Mouse (Mus musculus) forebrain, postnatal 0 days (tissue): ENCODE measurements around the gene Scgb2b12. TPM values are rescaled to one million over a fixed set of nuclear protein-coding genes. Genes with fewer than 3 reads are reported as not detected.
"Not testable (repeated sequence)": the region's sequence is repeated elsewhere in the genome, so short reads cannot be mapped to it uniquely, and the experiment has no call there.

ENCODE experiments used
- ATAC-seq: fragments of 200-750 bp; cut with Nextera tagmentation; 2 replicates; pipeline ENCODE4 v1.8.0; 2017; ENCODE audit warnings: mild to moderate bottlenecking, moderate library complexity
- DNase-seq: peaks from one replicate; pipeline ENCODE4 v3.0.0-alpha.2; 2015
- H3K27ac ChIP-seq: fragments of 300-500 bp; sonication (generic); 2 replicates; pipeline ENCODE4 v1.5.1; 2014; ENCODE audit warnings: low read depth, mild to moderate bottlenecking, antibody characterized with exemption, low read length, moderate library complexity, mixed read lengths
- H3K27me3 ChIP-seq: fragments of 300-500 bp; sonication (generic); 2 replicates; pipeline ENCODE4 v1.6.1; 2014; ENCODE audit warnings: mild to moderate bottlenecking, low read length, mixed read lengths; ENCODE audit not compliant: insufficient read depth
- H3K36me3 ChIP-seq: fragments of 300-500 bp; sonication (generic); 2 replicates; pipeline ENCODE4 v1.6.1; 2014; ENCODE audit warnings: mild to moderate bottlenecking, moderate library complexity; ENCODE audit not compliant: insufficient read depth
- H3K4me1 ChIP-seq: fragments of 300-500 bp; sonication (generic); 2 replicates; pipeline ENCODE4 v1.6.1; 2014; ENCODE audit warnings: antibody characterized with exemption; ENCODE audit not compliant: insufficient read depth
- H3K4me2 ChIP-seq: fragments of 300-500 bp; sonication (generic); 2 replicates; pipeline ENCODE4 v1.6.1; 2014; ENCODE audit warnings: low read depth, mild to moderate bottlenecking, moderate library complexity
- H3K4me3 ChIP-seq: fragments of 300-500 bp; sonication (generic); 2 replicates; pipeline ENCODE4 v1.5.1; 2014; ENCODE audit warnings: low read depth, low read length, mixed read lengths
- H3K9ac ChIP-seq: fragments of 300-500 bp; sonication (generic); 2 replicates; pipeline ENCODE4 v1.6.1; 2014; ENCODE audit warnings: mild to moderate bottlenecking
- H3K9me3 ChIP-seq: fragments of 300-500 bp; sonication (generic); 2 replicates; pipeline ENCODE4 v1.6.1; 2016; ENCODE audit warnings: low read length
- WGBS: fragments of 180-500 bp; shearing (Covaris S2); extraction: QIAGEN DNeasy Blood & Tissue Kit; methylation state at CpG from one replicate; pipeline ENCODE4 v1.1.7; 2014; 5-methylcytosine and 5-hydroxymethylcytosine counted together
- polyA plus RNA-seq: library from polyadenylated mRNA; unstranded; fragments of >200 nt; fragmentation: Nextera tagmentation; extraction: Ambion mirVana; gene quantifications from 2 replicates; pipeline ENCODE4 v1.2.1, GENCODE M21; 2015
- total RNA-seq: library from RNA; depleted of rRNA; stranded (reverse); fragments of >200 nt; gene quantifications from 2 replicates; pipeline ENCODE4 v1.2.3, GENCODE M21; 2014; rRNA removed

The Scgb2b12 gene
- not detected in 2 replicates for total RNA-seq
- not detected in 2 replicates for polyA plus RNA-seq

DNA sequence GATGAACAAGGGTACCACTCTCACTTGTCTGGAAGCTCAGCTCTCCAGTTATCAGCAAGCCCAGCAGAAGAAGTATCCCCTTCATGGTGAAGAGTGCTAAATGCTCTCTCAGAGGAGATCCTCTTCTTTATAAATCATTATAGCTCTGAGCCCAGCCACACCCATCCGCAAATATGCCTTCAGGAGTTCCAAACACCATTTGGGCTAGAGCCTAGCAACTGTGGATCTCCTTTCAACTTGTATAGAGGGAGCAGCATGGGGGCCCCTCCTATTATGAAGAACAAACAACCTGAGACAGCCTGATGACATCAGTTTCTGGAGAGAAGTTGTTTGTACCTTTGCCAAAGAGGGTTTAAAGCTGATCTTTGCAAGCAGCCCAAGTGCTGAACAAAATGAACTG, at the start of gene Scgb2b12:
TSS of gene Scgb2b12 (minus strand) at position 101 of the 400 bp plus-strand sequence.
- H3K4me2 ChIP-seq, ATAC-seq, H3K27me3 ChIP-seq, DNase-seq, H3K9me3 ChIP-seq, H3K27ac ChIP-seq, H3K4me1 ChIP-seq, H3K4me3 ChIP-seq, H3K9ac ChIP-seq, H3K36me3 ChIP-seq: not testable (repeated sequence)
- WGBS: 85% methylated on average over 1 of the region's 1 CpGs

DNA sequence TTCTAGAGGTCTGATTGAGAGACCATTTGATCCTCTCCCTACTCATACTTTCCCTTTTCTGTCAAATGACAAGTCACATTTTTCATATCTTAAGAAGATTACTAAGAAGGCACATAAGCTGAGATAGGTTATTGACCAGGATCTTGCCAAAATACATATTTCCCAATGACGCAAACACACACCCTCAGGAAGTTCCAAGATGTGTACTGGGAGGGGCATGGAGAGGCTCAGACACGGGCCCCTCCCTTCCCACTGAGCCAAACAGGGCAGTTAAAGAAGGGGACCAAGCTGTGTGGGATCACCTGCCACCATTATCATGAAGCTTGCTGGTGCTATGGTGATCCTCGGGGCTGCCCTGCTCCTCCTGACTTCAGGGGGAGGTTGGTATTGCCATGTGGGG, 6.8 kb upstream of the Scgb2b12 start, which contains the start of gene Scgb1b12:
TSS of gene Scgb1b12 (plus strand) at position 301 of the 400 bp plus-strand sequence.
- ATAC-seq, DNase-seq, H3K4me1 ChIP-seq, H3K4me3 ChIP-seq, H3K27me3 ChIP-seq, H3K4me2 ChIP-seq, H3K27ac ChIP-seq, H3K9ac ChIP-seq, H3K9me3 ChIP-seq, H3K36me3 ChIP-seq: not testable (repeated sequence)
- WGBS: 88% methylated on average over 2 of the region's 3 CpGs

Other genes with a start within 250 kb of the Scgb2b12 start
- gene Scgb1b10, start 226.4 kb downstream of the Scgb2b12 start, total RNA-seq: not detected in 2 replicates
- gene Scgb1b10, start 226.4 kb downstream of the Scgb2b12 start, polyA plus RNA-seq: not detected in 2 replicates
- not detected in 2 replicates for gene Scgb2b11, start 116.1 kb downstream of the Scgb2b12 start, total RNA-seq
- gene Scgb2b11, start 116.1 kb downstream of the Scgb2b12 start, polyA plus RNA-seq: not detected in 2 replicates
- gene Scgb1b11, start 104.4 kb downstream of the Scgb2b12 start, total RNA-seq: not detected in 2 replicates
- not detected in 2 replicates for gene Scgb1b11, start 104.4 kb downstream of the Scgb2b12 start, polyA plus RNA-seq
- gene Scgb1b12, start 6.9 kb upstream of the Scgb2b12 start, total RNA-seq: not detected in 2 replicates
- gene Scgb1b12, start 6.9 kb upstream of the Scgb2b12 start, polyA plus RNA-seq: not detected in 2 replicates
- gene Scgb1b29, start 114.3 kb upstream of the Scgb2b12 start, total RNA-seq: not detected in 2 replicates
- not detected in 2 replicates for gene Scgb1b29, start 114.3 kb upstream of the Scgb2b12 start, polyA plus RNA-seq